Mouse (Mus musculus) C2C12 (cell line): Measurements from ENCODE around the gene Tada2b.

Source experiments
- CTCF ChIP-seq: IDR thresholded peaks from one replicate; pipeline ENCODE4 v1.5.1; 2011; ENCODE audit not compliant: control insufficient read depth, insufficient read depth, insufficient read length
- MAX ChIP-seq: IDR thresholded peaks from one replicate; pipeline ENCODE4 v1.6.1; 2011; ENCODE audit warnings: mild to moderate bottlenecking, control low read depth

- TF ChIP-seq CTCF (no peak), MAX (no peak)
Measured at GRCm38 (mm10) chr5:36440741-36441140, 43.3 kb downstream of the Tada2b start.
